Mouse (Mus musculus) G1E (cell line): ENCODE measurements around the gene Eif4e.

Experiments used
- CTCF ChIP-seq: IDR thresholded peaks from 2 replicates; pipeline ENCODE4 v1.5.1; 2012; ENCODE audit warnings: low read depth, low read length, inconsistent platforms, mixed read lengths
- GATA1 ChIP-seq: IDR thresholded peaks from 2 replicates; pipeline ENCODE4 v1.6.1; 2012; ENCODE audit warnings: borderline replicate concordance, low read length, inconsistent platforms, mixed read lengths

GRCm38 (mm10) chr3:138503754-138504153 is 22.2 kb upstream of the Eif4e start:
- TF ChIP-seq CTCF = no peak
- TF ChIP-seq GATA1 = no peak
